Mouse (Mus musculus): ENCODE measurements around the gene Snx22. TPM values are rescaled to one million over a fixed set of nuclear protein-coding genes. Genes with fewer than 3 reads are reported as not detected.

Gene Snx22
- total and polyA plus RNA-seq, 3 experiments: 0.39 to 11.4 TPM; not detected in 1

DNA sequence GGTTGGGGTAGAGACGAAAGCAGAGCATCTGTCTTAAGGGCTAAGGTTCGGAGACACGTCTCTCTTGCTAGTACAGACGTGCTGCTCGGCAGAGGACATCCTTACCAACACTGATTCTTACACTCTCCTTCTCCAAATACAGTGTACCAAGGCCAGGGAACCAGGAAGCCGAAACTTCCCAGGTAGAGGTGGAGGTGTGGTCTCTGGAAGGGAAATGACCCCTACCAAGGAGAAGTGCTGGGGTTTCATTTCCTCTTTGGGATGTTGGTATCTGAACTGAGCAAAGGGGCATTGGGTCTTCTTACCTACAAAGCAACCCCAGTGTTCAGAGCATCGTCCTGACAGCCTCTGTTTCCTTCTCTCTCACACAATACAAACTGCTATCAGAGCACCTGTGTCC lies 3.2 kb upstream of the Snx22 start:
- Histone ChIP-seq H3K4me2 (ENCODE audit: insufficient read depth, low read depth, poor library complexity, severe bottlenecking) (0 out of 2 replicates have a peak overlapping the region, but pooled peaks have one; percentile 19), H3K9ac (ENCODE audit: insufficient read depth, low read depth) (no peak overlapping the region), H3K9me3 (replicated peaks; ENCODE audit: low read length) (peaks cover 17% of the 10 kb centered on the region), H3K27me3 (replicated peaks) (no peaks in the 10 kb centered on the region), H3K4me1 (ENCODE audit: control insufficient read depth in 1 of 2, insufficient read depth in 2 of 2) (peaks cover 20 to 30% of the 10 kb centered on the region in 2 experiments), H3K4me3 (replicated peaks in 1 of 3; ENCODE audit: low read depth in 2 of 3, low read length in 2 of 3, poor library complexity in 1 of 3) (no peak overlapping the region), H3K79me2 (replicated peaks; ENCODE audit: control insufficient read depth, extremely low read depth, insufficient read depth, poor library complexity, severe bottlenecking) (no peaks in the 10 kb centered on the region), H3K36me3 (replicated peaks in 1 of 2; ENCODE audit: control insufficient read depth in 1 of 2, insufficient read depth in 1 of 2, low read length in 1 of 2) (no peaks in the 10 kb centered on the region), H3K27ac (ENCODE audit: insufficient read depth, low read depth) (no peak overlapping the region)
- TF ChIP-seq IRF4 (IDR thresholded peaks at IDR 0.05; ENCODE audit: low read depth, low read length) (peak; percentile 85), EP300 (IDR thresholded peaks at IDR 0.05; ENCODE audit: low read length) (peak; percentile 82), BHLHE40 (IDR thresholded peaks at IDR 0.05; ENCODE audit: low read depth, low read length) (no peak)
- in situ Hi-C loops (cut with MboI; ENCODE audit: low pct_ligation_motif_present, low pct_unique_long_range_greater_than_20kb, low sequenced_read_pairs): no loop called here
- dilution Hi-C loops (cut with MboI; ENCODE audit: extremely low pct_ligation_motif_present, extremely low pct_unique_long_range_greater_than_20kb, low sequenced_read_pairs): no loop called here
- no peak for DNase-seq (ENCODE audit: extremely low read depth)

DNA sequence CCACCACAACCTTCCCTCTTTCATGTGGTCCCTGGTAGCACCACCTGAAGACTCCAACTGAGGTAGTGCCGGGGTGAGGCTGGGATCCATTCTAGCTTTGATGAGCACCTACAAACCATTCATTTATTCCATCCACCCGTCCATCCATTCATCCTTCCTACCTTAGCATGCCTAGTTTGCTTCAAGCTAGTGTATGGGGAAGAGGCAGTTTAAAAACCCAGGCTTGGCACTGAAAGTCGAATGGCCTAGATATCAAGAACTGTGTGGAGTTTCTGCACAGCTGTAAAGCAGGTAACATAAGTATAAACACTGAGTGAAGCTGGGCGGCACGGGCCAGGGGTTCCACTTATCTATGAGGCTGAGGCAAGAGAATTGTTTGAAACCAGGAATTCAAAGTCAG lies 632 bp upstream of the Snx22 start:
- Histone ChIP-seq H3K4me3 (replicated peaks in 1 of 3; ENCODE audit: low read depth in 2 of 3, low read length in 2 of 3, poor library complexity in 1 of 3) (no peak overlapping the region), H3K4me1 (ENCODE audit: control insufficient read depth in 1 of 2, insufficient read depth in 2 of 2) (peaks cover 23 to 36% of the 10 kb centered on the region in 2 experiments), H3K27me3 (replicated peaks) (no peaks in the 10 kb centered on the region), H3K4me2 (ENCODE audit: insufficient read depth, low read depth, poor library complexity, severe bottlenecking) (no peak overlapping the region), H3K79me2 (replicated peaks; ENCODE audit: control insufficient read depth, extremely low read depth, insufficient read depth, poor library complexity, severe bottlenecking) (no peaks in the 10 kb centered on the region), H3K9ac (ENCODE audit: insufficient read depth, low read depth) (no peak overlapping the region), H3K9me3 (replicated peaks; ENCODE audit: low read length) (peaks cover 17% of the 10 kb centered on the region), H3K36me3 (replicated peaks in 1 of 2; ENCODE audit: control insufficient read depth in 1 of 2, insufficient read depth in 1 of 2, low read length in 1 of 2) (peaks cover 23 to 24% of the 10 kb centered on the region in 2 experiments), H3K27ac (ENCODE audit: insufficient read depth, low read depth) (no peak overlapping the region)
- in situ Hi-C loops (cut with MboI; ENCODE audit: low pct_ligation_motif_present, low pct_unique_long_range_greater_than_20kb, low sequenced_read_pairs) (no loop called here), dilution Hi-C loops (cut with MboI; ENCODE audit: extremely low pct_ligation_motif_present, extremely low pct_unique_long_range_greater_than_20kb, low sequenced_read_pairs) (no loop called here)
- TF ChIP-seq POLR2A (IDR thresholded peaks at IDR 0.05; ENCODE audit: low read depth, low read length): no peak
- no peak for TF ChIP-seq ZNF384 (IDR thresholded peaks at IDR 0.05; ENCODE audit: low read depth, low read length)
- TF ChIP-seq E2F4 (IDR thresholded peaks at IDR 0.05; ENCODE audit: insufficient replicate concordance, low read depth, low read length): no peak
- TF ChIP-seq UBTF (IDR thresholded peaks at IDR 0.05; ENCODE audit: low read depth, low read length): no peak
- TF ChIP-seq RAD21 (IDR thresholded peaks at IDR 0.05; ENCODE audit: low read depth, low read length): no peak
- TF ChIP-seq MAFK (IDR thresholded peaks at IDR 0.05; ENCODE audit: insufficient replicate concordance, low read length): no peak
- no peak for TF ChIP-seq JUND (conservative IDR thresholded peaks at IDR 0.05; ENCODE audit: low read depth, low read length)
- TF ChIP-seq TCF12 (IDR thresholded peaks at IDR 0.05; ENCODE audit: low read depth, low read length): no peak
- TF ChIP-seq PAX5 (IDR thresholded peaks at IDR 0.05; ENCODE audit: low read length): no peak
- TF ChIP-seq ZC3H11A (IDR thresholded peaks at IDR 0.05; ENCODE audit: low read depth, low read length): no peak
- TF ChIP-seq CHD1 (IDR thresholded peaks at IDR 0.05; ENCODE audit: low read depth, low read length): no peak
- TF ChIP-seq RCOR1 (conservative IDR thresholded peaks at IDR 0.05; ENCODE audit: low read depth, low read length): no peak
- no peak for TF ChIP-seq IRF4 (IDR thresholded peaks at IDR 0.05; ENCODE audit: low read depth, low read length)
- no peak for TF ChIP-seq POLR2AphosphoS2 (IDR thresholded peaks at IDR 0.05; ENCODE audit: low read depth, low read length)
- no peak for TF ChIP-seq CHD2 (IDR thresholded peaks at IDR 0.05; ENCODE audit: low read length)
- no peak for TF ChIP-seq CTCF (conservative IDR thresholded peaks at IDR 0.05 in 1 of 2, IDR thresholded peaks at IDR 0.05 in 1 of 2; ENCODE audit: low read depth in 2 of 2, low read length in 2 of 2)
- TF ChIP-seq JUN (IDR thresholded peaks at IDR 0.05; ENCODE audit: insufficient read depth, low read depth, low read length): no peak
- no peak for DNase-seq (ENCODE audit: extremely low read depth)
